Mouse (Mus musculus): ENCODE measurements around the gene Olfr1457. TPM values are rescaled to one million over a fixed set of nuclear protein-coding genes. Genes with fewer than 3 reads are reported as not detected.

Olfr1457 gene
- polyA plus RNA-seq (2012; rRNA removed), result not detected in 2 replicates
- not detected in 2 replicates for polyA plus RNA-seq (2014; fragmentation: Nextera tagmentation; extraction: Ambion mirVana)

DNA sequence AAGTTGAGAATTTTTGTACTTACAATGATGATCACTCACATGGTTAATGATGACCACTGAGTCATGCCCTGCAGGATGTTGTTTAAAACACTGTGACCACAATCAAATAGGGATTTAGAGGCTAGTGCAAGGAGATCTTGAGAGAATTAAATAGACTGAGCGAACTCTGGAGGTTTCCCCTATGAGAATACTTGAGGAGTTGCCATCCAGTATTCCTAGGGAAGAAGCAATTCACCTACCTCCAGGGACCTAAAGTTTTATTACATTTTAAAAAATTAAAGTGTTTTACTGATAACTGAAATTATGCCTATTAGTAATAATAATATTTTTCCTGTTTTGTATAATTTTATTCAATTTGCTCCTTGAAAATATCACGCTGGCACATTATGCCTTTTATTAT, at the start of gene Olfr1457:
Gene Olfr1457, minus strand, starts transcription at position 101 of the 400 bp plus-strand sequence.
- DNase-seq (ENCODE audit: low read depth in 3 of 3, low spot score in 3 of 3) (no peak), ATAC-seq (ENCODE audit: insufficient read depth) (no peak)
- no peak within 1 kb of the TSS for H3K4me3 ChIP-seq (ENCODE audit: insufficient read depth in 1 of 2, low read depth in 2 of 2, low read length in 2 of 2)
- H3K4me2 ChIP-seq (ENCODE audit: low read depth), result no peak within 1 kb of the TSS
- no peaks in the 10 kb centered on the region for H3K36me3 ChIP-seq (replicated peaks; ENCODE audit: control insufficient read depth, insufficient read depth, low read depth)
- H3K27ac ChIP-seq, result no peak within 1 kb of the TSS
- no peaks in the 10 kb centered on the region for H3K9me3 ChIP-seq (ENCODE audit: control insufficient read depth, low read length)
- TF ChIP-seq EP300 (IDR thresholded peaks at IDR 0.05; ENCODE audit: low read depth), result no peak
- no peak for TF ChIP-seq CTCF (IDR thresholded peaks at IDR 0.05; ENCODE audit: low read depth)
- no peaks in the 10 kb centered on the region for H3K4me1 ChIP-seq (replicated peaks; ENCODE audit: control insufficient read depth in 2 of 2, insufficient read depth in 2 of 2, low read length in 1 of 2)
- no peaks in the 10 kb centered on the region for H3K27me3 ChIP-seq (ENCODE audit: control insufficient read depth, insufficient read depth, low read length)
- 56% methylated on average over 2 of the region's 2 CpGs for WGBS (ENCODE audit: insufficient replicate concordance)
- no peak within 1 kb of the TSS for H3K9ac ChIP-seq (replicated peaks)

GRCm38 (mm10) chr19:13106675-13107074, 9.0 kb upstream of the Olfr1457 start, which contains the start of gene Olfr1458:
TSS of gene Olfr1458 (minus strand) at chr19:13106775.
- WGBS (ENCODE audit: insufficient replicate concordance), result 57% methylated on average over 3 of the region's 3 CpGs
- no peak for ATAC-seq (ENCODE audit: insufficient read depth)
- no peak for DNase-seq (ENCODE audit: low read depth in 3 of 3, low spot score in 3 of 3)
- no peaks in the 10 kb centered on the region for H3K4me1 ChIP-seq (replicated peaks; ENCODE audit: control insufficient read depth in 2 of 2, insufficient read depth in 2 of 2, low read length in 1 of 2)
- H3K4me2 ChIP-seq (ENCODE audit: low read depth), result no peak within 1 kb of the TSS
- H3K9ac ChIP-seq (replicated peaks), result no peak within 1 kb of the TSS
- TF ChIP-seq CTCF (IDR thresholded peaks at IDR 0.05; ENCODE audit: low read depth), result no peak
- TF ChIP-seq EP300 (IDR thresholded peaks at IDR 0.05; ENCODE audit: low read depth), result no peak
- H3K27ac ChIP-seq, result no peak within 1 kb of the TSS
- no peak within 1 kb of the TSS for H3K4me3 ChIP-seq (ENCODE audit: insufficient read depth in 1 of 2, low read depth in 2 of 2, low read length in 2 of 2)
- H3K9me3 ChIP-seq (ENCODE audit: control insufficient read depth, low read length), result no peaks in the 10 kb centered on the region
- no peaks in the 10 kb centered on the region for H3K27me3 ChIP-seq (ENCODE audit: control insufficient read depth, insufficient read depth, low read length)
- H3K36me3 ChIP-seq (replicated peaks; ENCODE audit: control insufficient read depth, insufficient read depth, low read depth), result no peaks in the 10 kb centered on the region

DNA sequence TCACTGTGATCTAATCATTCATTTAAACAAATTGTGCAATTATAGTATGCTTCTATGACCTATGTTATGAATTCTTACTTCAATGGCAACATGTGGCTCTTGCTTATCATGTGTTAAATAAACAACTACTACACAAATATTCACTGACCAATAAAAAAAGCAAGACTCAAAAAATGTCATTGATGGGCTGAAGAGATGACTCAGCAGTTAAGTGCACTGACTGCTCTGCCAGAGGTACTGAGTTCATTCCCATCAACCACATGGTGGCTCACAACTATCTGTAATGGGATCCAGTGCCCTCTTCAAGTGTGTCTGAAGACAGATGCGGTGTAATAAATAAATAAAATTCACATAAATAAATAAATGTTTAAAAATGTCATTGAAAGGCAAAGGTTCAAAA, 3.8 kb downstream of the Olfr1457 start:
- H3K4me1 ChIP-seq (replicated peaks; ENCODE audit: control insufficient read depth in 2 of 2, insufficient read depth in 2 of 2, low read length in 1 of 2), result no peaks in the 10 kb centered on the region
- H3K9ac ChIP-seq (replicated peaks), result no peak overlapping the region
- H3K36me3 ChIP-seq (replicated peaks; ENCODE audit: control insufficient read depth, insufficient read depth, low read depth), result no peaks in the 10 kb centered on the region
- TF ChIP-seq EP300 (IDR thresholded peaks at IDR 0.05; ENCODE audit: low read depth) (no peak), CTCF (IDR thresholded peaks at IDR 0.05; ENCODE audit: low read depth) (no peak)
- no peak overlapping the region for H3K27ac ChIP-seq
- no peak overlapping the region for H3K4me3 ChIP-seq (ENCODE audit: insufficient read depth in 1 of 2, low read depth in 2 of 2, low read length in 2 of 2)
- 36% methylated on average over 1 of the region's 1 CpGs for WGBS (ENCODE audit: insufficient replicate concordance)
- H3K9me3 ChIP-seq (ENCODE audit: control insufficient read depth, low read length), result no peaks in the 10 kb centered on the region
- DNase-seq (ENCODE audit: low read depth in 3 of 3, low spot score in 3 of 3) (no peak), ATAC-seq (ENCODE audit: insufficient read depth) (no peak)
- H3K27me3 ChIP-seq (ENCODE audit: control insufficient read depth, insufficient read depth, low read length), result no peaks in the 10 kb centered on the region
- H3K4me2 ChIP-seq (ENCODE audit: low read depth), result no peak overlapping the region

GRCm38 (mm10) chr19:13060310-13060709, 37.4 kb downstream of the Olfr1457 start, which contains the start of gene Olfr1454:
TSS of gene Olfr1454 (plus strand) at chr19:13060610.
- no peaks in the 10 kb centered on the region for H3K36me3 ChIP-seq (replicated peaks; ENCODE audit: control insufficient read depth, insufficient read depth, low read depth)
- H3K4me2 ChIP-seq (ENCODE audit: low read depth), result no peak within 1 kb of the TSS
- no peak within 1 kb of the TSS for H3K9ac ChIP-seq (replicated peaks)
- TF ChIP-seq CTCF (IDR thresholded peaks at IDR 0.05; ENCODE audit: low read depth) (no peak), EP300 (IDR thresholded peaks at IDR 0.05; ENCODE audit: low read depth) (no peak)
- ATAC-seq (ENCODE audit: insufficient read depth), result no peak
- no peak within 1 kb of the TSS for H3K27ac ChIP-seq
- H3K27me3 ChIP-seq (ENCODE audit: control insufficient read depth, insufficient read depth, low read length), result no peaks in the 10 kb centered on the region
- WGBS (ENCODE audit: insufficient replicate concordance), result 53% methylated on average over 2 of the region's 2 CpGs
- no peak within 1 kb of the TSS for H3K4me3 ChIP-seq (ENCODE audit: insufficient read depth in 1 of 2, low read depth in 2 of 2, low read length in 2 of 2)
- no peak for DNase-seq (ENCODE audit: low read depth in 3 of 3, low spot score in 3 of 3)
- no peaks in the 10 kb centered on the region for H3K4me1 ChIP-seq (replicated peaks; ENCODE audit: control insufficient read depth in 2 of 2, insufficient read depth in 2 of 2, low read length in 1 of 2)
- H3K9me3 ChIP-seq (ENCODE audit: control insufficient read depth, low read length), result no peaks in the 10 kb centered on the region

Other genes starting within 250 kb of the Olfr1457 start
- not detected in 2 replicates for gene Olfr1444, start 240.6 kb downstream of the Olfr1457 start, polyA plus RNA-seq (2012; rRNA removed)
- gene Olfr1444, start 240.6 kb downstream of the Olfr1457 start, polyA plus RNA-seq (2014; fragmentation: Nextera tagmentation; extraction: Ambion mirVana), result not detected in 2 replicates
- not detected in 2 replicates for gene Olfr1445, start 214.0 kb downstream of the Olfr1457 start, polyA plus RNA-seq (2012; rRNA removed)
- gene Olfr1445, start 214.0 kb downstream of the Olfr1457 start, polyA plus RNA-seq (2014; fragmentation: Nextera tagmentation; extraction: Ambion mirVana), result not detected in 2 replicates
- not detected in 2 replicates for gene Olfr1446, start 204.4 kb downstream of the Olfr1457 start, polyA plus RNA-seq (2012; rRNA removed)
- not detected in 2 replicates for gene Olfr1446, start 204.4 kb downstream of the Olfr1457 start, polyA plus RNA-seq (2014; fragmentation: Nextera tagmentation; extraction: Ambion mirVana)
- gene Olfr1447, start 194.1 kb downstream of the Olfr1457 start, polyA plus RNA-seq (2012; rRNA removed), result not detected in 2 replicates
- gene Olfr1447, start 194.1 kb downstream of the Olfr1457 start, polyA plus RNA-seq (2014; fragmentation: Nextera tagmentation; extraction: Ambion mirVana), result not detected in 2 replicates
- not detected in 2 replicates for gene Olfr1448, start 173.5 kb downstream of the Olfr1457 start, polyA plus RNA-seq (2012; rRNA removed)
- gene Olfr1448, start 173.5 kb downstream of the Olfr1457 start, polyA plus RNA-seq (2014; fragmentation: Nextera tagmentation; extraction: Ambion mirVana), result not detected in 2 replicates
- gene Olfr1449, start 167.1 kb downstream of the Olfr1457 start, polyA plus RNA-seq (2012; rRNA removed), result not detected in 2 replicates
- gene Olfr1449, start 167.1 kb downstream of the Olfr1457 start, polyA plus RNA-seq (2014; fragmentation: Nextera tagmentation; extraction: Ambion mirVana), result not detected in 2 replicates
- gene Olfr1450, start 147.6 kb downstream of the Olfr1457 start, polyA plus RNA-seq (2012; rRNA removed), result not detected in 2 replicates
- gene Olfr1450, start 147.6 kb downstream of the Olfr1457 start, polyA plus RNA-seq (2014; fragmentation: Nextera tagmentation; extraction: Ambion mirVana), result not detected in 2 replicates
- gene Olfr1451, start 102.9 kb downstream of the Olfr1457 start, polyA plus RNA-seq (2012; rRNA removed), result not detected in 2 replicates
- gene Olfr1451, start 102.9 kb downstream of the Olfr1457 start, polyA plus RNA-seq (2014; fragmentation: Nextera tagmentation; extraction: Ambion mirVana), result not detected in 2 replicates
- not detected in 2 replicates for gene Olfr1453, start 69.6 kb downstream of the Olfr1457 start, polyA plus RNA-seq (2012; rRNA removed)
- not detected in 2 replicates for gene Olfr1453, start 69.6 kb downstream of the Olfr1457 start, polyA plus RNA-seq (2014; fragmentation: Nextera tagmentation; extraction: Ambion mirVana)
- gene Olfr1454, start 37.3 kb downstream of the Olfr1457 start, polyA plus RNA-seq (2012; rRNA removed), result not detected in 2 replicates
- not detected in 2 replicates for gene Olfr1454, start 37.3 kb downstream of the Olfr1457 start, polyA plus RNA-seq (2014; fragmentation: Nextera tagmentation; extraction: Ambion mirVana)
- not detected in 2 replicates for gene Olfr1458, start 8.9 kb upstream of the Olfr1457 start, polyA plus RNA-seq (2012; rRNA removed)
- gene Olfr1458, start 8.9 kb upstream of the Olfr1457 start, polyA plus RNA-seq (2014; fragmentation: Nextera tagmentation; extraction: Ambion mirVana), result not detected in 2 replicates
- gene Olfr1459, start 51.7 kb upstream of the Olfr1457 start, polyA plus RNA-seq (2012; rRNA removed), result not detected in 2 replicates
- not detected in 2 replicates for gene Olfr1459, start 51.7 kb upstream of the Olfr1457 start, polyA plus RNA-seq (2014; fragmentation: Nextera tagmentation; extraction: Ambion mirVana)
- gene Olfr1461, start 65.1 kb upstream of the Olfr1457 start, polyA plus RNA-seq (2012; rRNA removed), result not detected in 2 replicates
- not detected in 2 replicates for gene Olfr1461, start 65.1 kb upstream of the Olfr1457 start, polyA plus RNA-seq (2014; fragmentation: Nextera tagmentation; extraction: Ambion mirVana)
- not detected in 2 replicates for gene Olfr1462, start 87.8 kb upstream of the Olfr1457 start, polyA plus RNA-seq (2012; rRNA removed)
- gene Olfr1462, start 87.8 kb upstream of the Olfr1457 start, polyA plus RNA-seq (2014; fragmentation: Nextera tagmentation; extraction: Ambion mirVana), result not detected in 2 replicates
- not detected in 2 replicates for gene Olfr1463, start 133.4 kb upstream of the Olfr1457 start, polyA plus RNA-seq (2012; rRNA removed)
- gene Olfr1463, start 133.4 kb upstream of the Olfr1457 start, polyA plus RNA-seq (2014; fragmentation: Nextera tagmentation; extraction: Ambion mirVana), result not detected in 2 replicates
- gene Olfr1465, start 217.7 kb upstream of the Olfr1457 start, polyA plus RNA-seq (2012; rRNA removed), result not detected in 2 replicates
- gene Olfr1465, start 217.7 kb upstream of the Olfr1457 start, polyA plus RNA-seq (2014; fragmentation: Nextera tagmentation; extraction: Ambion mirVana), result not detected in 2 replicates
- gene Olfr1466, start 241.0 kb upstream of the Olfr1457 start, polyA plus RNA-seq (2012; rRNA removed), result not detected in 2 replicates
- gene Olfr1466, start 241.0 kb upstream of the Olfr1457 start, polyA plus RNA-seq (2014; fragmentation: Nextera tagmentation; extraction: Ambion mirVana), result not detected in 2 replicates